Mouse (Mus musculus): ENCODE measurements around the gene Sema4d. TPM values are rescaled to one million over a fixed set of nuclear protein-coding genes. Genes with fewer than 3 reads are reported as not detected.

The Sema4d gene
- polyA plus RNA-seq (2014; fragmentation: Illumina TruSeq; extraction: RNeasy Lipid Tissue Mini Kit (QIAGEN cat#74804); ENCODE audit: low replicate concordance), result 4.7 TPM

DNA sequence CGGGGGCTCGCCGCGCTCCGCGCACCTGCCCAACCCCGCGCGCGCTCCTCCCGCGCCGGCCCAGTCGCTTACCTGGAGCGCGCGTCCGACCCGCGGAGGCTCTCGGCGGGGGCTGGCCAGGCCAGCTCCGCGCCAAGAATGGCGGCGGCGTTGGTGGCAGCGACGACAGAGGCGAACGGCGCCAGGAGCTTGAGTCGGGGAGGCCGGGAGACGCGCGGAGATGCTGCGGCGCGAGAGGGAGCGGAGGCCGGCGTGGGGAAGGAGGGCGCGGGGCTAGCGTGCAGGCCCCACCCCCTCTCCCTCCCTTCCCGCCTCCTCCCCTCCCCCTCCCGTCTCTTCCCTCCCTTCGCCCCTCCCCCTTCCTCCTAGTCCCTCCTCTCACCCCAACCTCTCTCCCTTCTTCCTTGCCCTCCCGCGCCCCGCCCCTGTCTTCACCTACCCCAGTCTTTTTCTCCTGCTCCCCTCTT is at the start of gene Sema4d:
Sema4d (minus strand) TSS at position 323 of the 467 bp plus-strand sequence.

DNA sequence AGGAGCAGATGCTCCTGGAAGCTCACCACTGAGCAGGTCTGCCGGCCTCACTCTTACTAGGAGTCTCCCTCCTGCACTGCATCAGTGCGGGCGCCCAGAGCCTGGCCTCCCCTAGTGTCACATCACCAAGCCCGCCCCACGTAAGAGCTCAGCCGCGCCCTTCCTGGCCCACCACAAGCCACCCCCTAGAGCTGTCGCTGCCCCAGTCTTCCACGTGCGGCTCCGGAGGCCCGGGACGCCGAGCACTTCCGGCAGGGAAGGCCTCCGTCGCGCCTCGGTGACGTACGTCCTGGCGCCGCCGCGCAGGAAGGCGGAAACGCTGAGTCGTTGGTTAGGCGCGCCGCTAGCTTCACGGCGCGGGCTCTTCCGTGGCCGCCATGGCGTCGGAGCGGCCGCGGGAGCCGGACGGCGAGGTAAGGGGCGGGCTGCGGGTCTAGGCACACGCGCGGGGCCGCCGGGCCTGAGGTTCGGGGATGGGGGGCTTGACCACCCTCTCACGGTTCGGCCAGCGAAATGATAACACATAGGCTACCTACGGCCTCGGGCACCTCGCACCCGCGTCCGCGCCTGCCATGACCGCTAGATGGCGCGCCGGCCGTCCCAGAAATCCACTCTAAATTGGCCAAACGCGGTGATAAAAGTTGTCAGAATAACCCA is 142.0 kb downstream of the Sema4d start, which contains the start of gene Secisbp2:
Secisbp2 (plus strand) TSS at position 290 of the 657 bp plus-strand sequence.

DNA sequence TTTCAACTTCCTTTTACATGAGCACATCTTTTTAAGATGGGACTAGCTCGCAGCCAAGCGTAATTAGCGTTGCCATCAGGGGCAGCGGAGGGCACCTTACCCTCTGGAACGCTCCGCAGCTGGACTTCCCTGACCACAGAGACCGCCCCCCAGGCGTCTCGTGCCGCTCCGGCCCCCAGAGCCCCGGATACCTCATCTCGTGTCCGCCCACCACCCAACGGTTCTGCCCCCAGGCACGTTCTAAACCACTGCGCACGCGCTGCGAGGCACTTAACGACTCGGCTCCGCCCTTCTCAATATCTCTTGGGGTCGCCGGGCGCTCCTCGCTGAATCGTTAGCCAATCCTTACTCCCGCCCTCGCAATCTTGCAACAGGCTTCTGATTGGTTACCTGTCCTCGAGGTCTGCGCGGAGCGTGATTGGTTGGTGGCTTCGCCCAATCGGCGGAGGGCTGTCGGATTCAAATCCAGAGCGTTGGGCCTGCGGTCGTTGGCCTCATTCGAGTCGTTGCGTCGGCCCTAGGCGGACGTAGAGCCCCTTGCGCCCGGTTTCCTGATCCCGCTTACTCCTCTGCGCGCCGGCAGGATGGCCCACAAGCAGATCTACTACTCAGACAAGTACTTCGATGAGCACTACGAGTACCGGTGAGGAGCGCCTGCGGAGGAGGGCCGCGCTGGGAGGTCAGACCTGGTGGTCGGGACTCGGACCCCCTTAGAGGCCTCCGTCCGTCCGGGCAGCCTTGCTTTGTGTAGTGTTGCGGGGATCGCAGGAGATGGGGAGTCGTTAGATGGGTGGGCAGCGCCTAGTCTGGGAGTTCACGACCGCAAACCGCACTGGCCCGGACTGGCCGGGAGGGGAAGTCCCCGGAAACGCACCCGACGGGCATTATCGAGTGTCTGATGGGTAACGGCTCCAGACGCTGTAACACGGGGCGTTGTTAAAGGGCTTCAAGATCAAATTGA is 148.4 kb downstream of the Sema4d start, which contains the start of gene Cks2:
Cks2 (plus strand) TSS at position 404 of the 961 bp plus-strand sequence.

Other genes starting within 250 kb of the Sema4d start
- not detected for gene Shc3, start 224.3 kb downstream of the Sema4d start, polyA plus RNA-seq (2014; fragmentation: Illumina TruSeq; extraction: RNeasy Lipid Tissue Mini Kit (QIAGEN cat#74804); ENCODE audit: low replicate concordance)
- 149 TPM for gene Cks2, start 148.5 kb downstream of the Sema4d start, polyA plus RNA-seq (2014; fragmentation: Illumina TruSeq; extraction: RNeasy Lipid Tissue Mini Kit (QIAGEN cat#74804); ENCODE audit: low replicate concordance)
- 11.0 TPM for gene Secisbp2, start 142.1 kb downstream of the Sema4d start, polyA plus RNA-seq (2014; fragmentation: Illumina TruSeq; extraction: RNeasy Lipid Tissue Mini Kit (QIAGEN cat#74804); ENCODE audit: low replicate concordance)
- gene Gadd45g, start 52.9 kb upstream of the Sema4d start, polyA plus RNA-seq (2014; fragmentation: Illumina TruSeq; extraction: RNeasy Lipid Tissue Mini Kit (QIAGEN cat#74804); ENCODE audit: low replicate concordance), result not detected